Mouse (Mus musculus): Measurements from ENCODE around the gene Acss3. TPM values are rescaled to one million over a fixed set of nuclear protein-coding genes. Genes with fewer than 3 reads are reported as not detected.

Acss3 gene
- polyA plus RNA-seq, 1 experiment from 2014 or later: 4.4 TPM

DNA sequence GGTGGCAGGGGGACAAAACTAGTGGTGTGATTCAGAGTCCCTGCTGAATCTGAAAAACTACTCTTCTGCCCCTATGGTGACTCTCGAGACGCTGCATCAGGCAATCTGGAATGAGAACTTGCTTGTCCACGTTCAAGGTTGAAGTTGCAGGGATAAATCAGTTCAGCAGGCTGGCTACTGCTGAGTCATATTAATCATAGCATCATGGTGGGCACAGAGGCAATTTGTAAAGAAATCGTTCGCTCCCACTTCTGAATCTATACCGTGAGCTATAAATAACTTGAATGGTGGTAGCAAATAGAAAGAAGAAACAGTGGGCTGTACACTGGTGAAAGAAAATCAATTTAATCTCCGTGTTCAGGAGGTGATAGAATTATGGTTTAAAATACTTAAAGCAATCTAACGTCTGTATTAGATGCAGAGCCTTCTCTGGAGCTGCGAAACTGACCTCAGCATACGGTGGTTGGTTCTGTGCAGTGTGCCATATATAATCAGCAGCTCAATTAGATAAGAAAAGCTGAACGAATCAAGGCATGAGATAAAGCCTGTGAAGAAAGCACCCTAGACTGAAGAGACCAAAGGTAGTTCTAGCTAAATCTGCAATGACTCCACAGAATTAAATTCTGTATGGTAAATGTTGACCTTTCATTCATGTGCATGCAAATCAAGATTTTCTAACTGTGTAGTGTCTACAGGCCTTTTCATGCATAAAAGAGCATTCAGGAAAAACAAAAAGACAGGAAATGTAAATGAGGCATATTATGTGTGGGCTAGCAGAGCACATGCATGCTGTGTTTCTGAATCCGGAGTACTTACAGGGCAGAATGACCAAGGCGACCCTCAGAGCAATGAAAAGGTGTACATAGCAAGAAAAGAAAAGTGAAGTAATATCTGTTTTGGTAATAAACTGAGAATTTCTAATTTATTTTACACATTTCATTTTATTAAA is 148.0 kb downstream of the Acss3 start:
- H3K4me3 ChIP-seq: no peak overlapping the region
- ATAC-seq (ENCODE audit: low FRiP score): peak; percentile 82

DNA sequence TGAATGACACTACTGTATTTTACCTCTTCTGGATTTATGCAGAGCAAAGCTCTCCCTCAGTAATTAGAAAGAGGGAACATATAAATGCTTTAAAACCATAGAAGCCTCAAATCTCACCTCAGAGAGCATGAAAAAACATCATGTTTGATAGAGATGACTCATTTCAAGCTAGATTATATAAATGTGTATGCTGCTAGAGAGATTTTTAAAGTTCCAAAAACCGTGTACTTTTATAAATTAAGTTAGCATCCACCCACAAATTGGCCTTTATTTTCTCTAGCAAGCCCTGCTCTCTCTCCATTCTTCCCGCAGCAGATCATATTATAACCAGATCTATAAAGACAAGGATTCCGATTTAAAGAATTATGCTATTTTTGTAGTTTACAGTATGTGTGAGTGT is 164.4 kb downstream of the Acss3 start:
- Histone ChIP-seq H3K36me3 (no peaks in the 10 kb centered on the region), H3K27me3 (no peaks in the 10 kb centered on the region), H3K9ac (no peak overlapping the region), H3K9me3 (replicated peaks) (no peaks in the 10 kb centered on the region), H3K27ac (no peak overlapping the region), H3K4me2 (replicated peaks) (no peak overlapping the region), H3K4me3 (no peak overlapping the region), H3K4me1 (no peaks in the 10 kb centered on the region)
- ATAC-seq (ENCODE audit: low FRiP score): no peak
- WGBS: 77% methylated on average over 3 of the region's 3 CpGs

More for the DNA sequence above, 148.0 kb downstream of the Acss3 start:
- no peaks in the 10 kb centered on the region for H3K9me3 ChIP-seq (replicated peaks)
- WGBS: 53% methylated on average over 13 of the region's 13 CpGs
- no peaks in the 10 kb centered on the region for H3K36me3 ChIP-seq
- H3K4me1 ChIP-seq: peaks cover 9% of the 10 kb centered on the region
- H3K9ac ChIP-seq: no peak overlapping the region
- H3K27ac ChIP-seq: peak overlapping the region; percentile 32
- no peaks in the 10 kb centered on the region for H3K27me3 ChIP-seq
- H3K4me2 ChIP-seq (replicated peaks): 0 out of 2 replicates have a peak overlapping the region, but pooled peaks have one; percentile 11

DNA sequence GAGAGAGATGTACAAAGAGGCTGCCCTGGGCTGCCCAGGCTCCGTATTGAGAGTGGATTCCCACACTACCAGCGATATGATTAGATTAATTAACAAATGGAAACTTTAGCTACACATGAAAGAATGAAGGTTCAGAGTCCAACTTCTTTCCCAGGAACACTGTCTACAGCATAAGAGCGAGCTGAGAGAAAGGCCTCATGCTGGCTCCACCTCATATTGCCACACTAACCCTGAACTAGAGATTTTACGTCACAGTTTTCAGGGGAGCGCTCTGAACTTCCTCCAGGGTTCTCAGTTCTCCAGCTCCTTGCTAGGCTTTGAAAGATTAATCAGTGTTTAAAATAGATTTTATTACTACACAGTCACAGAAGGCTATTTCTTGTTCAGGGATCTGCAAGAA is 182.1 kb downstream of the Acss3 start:
- Histone ChIP-seq H3K27ac (no peak overlapping the region), H3K4me2 (replicated peaks) (no peak overlapping the region), H3K27me3 (no peaks in the 10 kb centered on the region), H3K4me1 (no peaks in the 10 kb centered on the region), H3K36me3 (no peaks in the 10 kb centered on the region), H3K4me3 (no peak overlapping the region), H3K9me3 (replicated peaks) (no peaks in the 10 kb centered on the region), H3K9ac (no peak overlapping the region)
- no peak for ATAC-seq (ENCODE audit: low FRiP score)
- 78% methylated on average over 5 of the region's 5 CpGs for WGBS

DNA sequence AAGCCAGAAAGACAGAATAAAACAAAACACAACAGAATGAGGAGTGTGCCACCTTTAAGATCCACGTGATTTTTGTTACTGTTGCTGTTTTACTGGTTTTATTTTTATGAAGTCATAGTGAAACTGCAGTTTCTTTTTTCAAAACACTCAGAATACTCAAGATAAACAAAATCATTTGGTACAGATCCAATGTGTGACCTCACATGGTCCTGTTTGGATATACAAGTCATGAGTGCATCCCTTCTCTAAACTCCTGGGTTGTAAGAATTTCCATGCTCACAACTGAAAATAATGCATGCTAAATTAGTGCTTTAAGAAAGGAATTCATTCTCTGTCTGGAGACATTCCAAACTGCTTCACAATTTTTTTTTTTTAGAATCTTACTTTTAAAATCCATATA is 184.0 kb downstream of the Acss3 start:
- Histone ChIP-seq H3K36me3 (no peaks in the 10 kb centered on the region), H3K4me2 (replicated peaks) (no peak overlapping the region), H3K4me3 (no peak overlapping the region), H3K4me1 (no peaks in the 10 kb centered on the region), H3K9ac (no peak overlapping the region), H3K27ac (no peak overlapping the region), H3K9me3 (replicated peaks) (no peaks in the 10 kb centered on the region), H3K27me3 (no peaks in the 10 kb centered on the region)
- ATAC-seq (ENCODE audit: low FRiP score): no peak
- 77% methylated on average over 1 of the region's 1 CpGs for WGBS

DNA sequence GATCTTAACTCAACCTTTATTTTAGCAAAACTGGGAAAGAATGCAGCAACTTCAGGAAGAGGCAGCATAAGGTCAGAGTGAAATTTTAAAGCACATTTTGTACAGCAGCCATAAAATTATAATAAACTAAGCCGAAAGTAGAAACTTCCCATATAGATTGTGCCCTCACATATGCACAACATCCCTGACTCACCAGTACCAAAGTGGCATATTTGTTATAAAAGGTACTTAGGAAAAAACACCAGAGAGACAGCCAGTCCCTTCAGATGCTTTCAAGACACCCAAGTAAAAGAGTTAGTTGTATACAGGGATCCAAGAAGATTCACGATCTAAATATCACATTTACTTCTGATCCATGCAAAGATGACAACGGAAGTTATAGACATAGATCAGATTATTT is 184.6 kb downstream of the Acss3 start:
- no peak for ATAC-seq (ENCODE audit: low FRiP score)
- Histone ChIP-seq H3K9ac (no peak overlapping the region), H3K27me3 (no peaks in the 10 kb centered on the region), H3K4me2 (replicated peaks) (no peak overlapping the region), H3K36me3 (no peaks in the 10 kb centered on the region), H3K4me3 (no peak overlapping the region), H3K4me1 (no peaks in the 10 kb centered on the region), H3K27ac (no peak overlapping the region), H3K9me3 (replicated peaks) (no peaks in the 10 kb centered on the region)
- 95% methylated on average over 3 of the region's 3 CpGs for WGBS

DNA sequence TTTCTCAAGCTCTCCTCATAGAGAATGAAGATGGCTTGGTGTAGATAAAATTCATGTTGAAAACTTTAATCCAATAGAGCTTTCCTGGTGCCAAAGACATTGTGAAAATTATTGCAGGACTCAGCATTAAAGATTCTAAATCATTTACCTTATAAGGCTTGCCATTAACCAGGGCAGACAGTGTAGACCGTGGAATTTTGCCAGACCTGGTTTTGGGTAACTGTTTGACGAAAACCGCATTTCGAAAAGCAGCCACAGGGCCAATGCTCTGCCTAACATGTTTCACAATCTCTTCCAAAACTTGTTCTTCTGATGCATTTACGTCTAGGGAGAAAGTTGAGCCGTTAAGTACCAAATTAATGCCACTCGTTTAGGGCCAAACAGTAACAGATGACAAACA is 186.5 kb downstream of the Acss3 start:
- no peaks in the 10 kb centered on the region for H3K9me3 ChIP-seq (replicated peaks)
- H3K4me1 ChIP-seq: no peaks in the 10 kb centered on the region
- no peak overlapping the region for H3K4me2 ChIP-seq (replicated peaks)
- 92% methylated on average over 7 of the region's 7 CpGs for WGBS
- H3K27ac ChIP-seq: no peak overlapping the region
- H3K36me3 ChIP-seq: no peaks in the 10 kb centered on the region
- no peak overlapping the region for H3K9ac ChIP-seq
- ATAC-seq (ENCODE audit: low FRiP score): no peak
- H3K4me3 ChIP-seq: no peak overlapping the region
- H3K27me3 ChIP-seq: no peaks in the 10 kb centered on the region

DNA sequence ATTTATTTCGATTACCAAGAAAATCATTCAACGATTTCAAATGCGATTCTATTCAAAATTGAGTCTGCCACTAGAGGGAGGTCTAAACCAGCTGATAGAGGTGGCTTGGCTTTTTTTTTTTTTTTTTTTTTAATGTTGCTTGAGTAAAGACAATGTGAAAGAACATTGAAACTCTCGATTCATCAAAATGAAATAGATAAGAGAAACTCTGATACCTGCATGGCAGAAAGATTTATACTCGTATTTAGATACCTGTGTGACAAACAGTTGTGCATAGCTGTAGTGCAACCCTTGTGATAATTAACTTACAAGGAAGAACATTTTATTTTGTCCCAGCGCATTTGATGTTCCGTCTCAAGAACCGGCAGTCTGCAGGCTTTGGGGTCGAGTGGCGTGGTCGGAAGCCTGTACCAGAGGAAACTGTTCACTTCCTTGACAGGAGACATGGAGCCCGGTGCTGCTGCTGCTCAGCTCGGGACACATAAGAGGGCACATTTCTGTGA is 190.8 kb downstream of the Acss3 start:
- Histone ChIP-seq H3K9me3 (replicated peaks) (no peaks in the 10 kb centered on the region), H3K9ac (no peak overlapping the region), H3K4me3 (peak overlapping the region; percentile 11; the same call in 1 of the 2 replicates), H3K27ac (no peak overlapping the region; the same call in 1 of the 2 replicates), H3K36me3 (no peaks in the 10 kb centered on the region), H3K4me1 (peaks cover 6% of the 10 kb centered on the region; the same call in 1 of the 2 replicates), H3K27me3 (no peaks in the 10 kb centered on the region), H3K4me2 (replicated peaks) (peak overlapping the region; percentile 42)
- 0 out of 2 replicates have a peak, but pooled peaks have one; percentile 41 for ATAC-seq (ENCODE audit: low FRiP score)
- 38% methylated on average over 13 of the region's 13 CpGs for WGBS

DNA sequence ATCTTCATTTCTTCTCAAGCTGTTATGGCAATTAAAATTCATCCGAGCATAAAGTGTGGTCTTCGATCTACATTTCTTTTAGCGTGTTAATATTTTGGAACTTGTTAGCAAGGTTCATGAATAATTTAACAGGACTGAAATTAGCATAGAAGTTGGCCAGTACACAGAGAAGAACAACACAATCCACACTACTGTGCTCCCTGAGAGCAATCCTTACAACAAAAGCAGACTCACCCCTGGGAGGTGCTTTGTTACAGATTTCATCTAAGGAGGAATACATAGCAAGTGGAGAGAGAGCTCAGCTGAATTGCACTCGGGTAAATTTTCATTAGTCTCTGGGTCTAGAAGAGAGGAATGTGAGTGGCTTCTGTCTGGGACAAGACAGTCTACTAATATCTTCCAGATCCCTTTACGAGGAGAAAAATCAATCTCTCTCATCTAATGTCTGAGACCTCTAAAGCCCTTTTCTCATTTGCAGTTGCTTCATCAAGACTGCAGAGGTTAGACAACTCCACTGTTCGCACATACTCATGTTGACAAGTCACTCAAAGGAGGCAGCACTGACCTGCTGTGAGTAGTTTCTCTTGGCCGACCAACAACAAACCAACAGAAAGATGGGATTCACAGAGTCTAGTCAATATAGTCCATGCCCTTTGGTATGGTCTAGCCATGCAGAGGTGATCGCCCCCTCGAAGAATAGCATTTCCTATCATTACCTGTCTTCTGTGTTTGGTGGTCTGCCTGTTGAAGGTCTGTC is 194.7 kb downstream of the Acss3 start:
- H3K4me2 ChIP-seq (replicated peaks): no peak overlapping the region
- ATAC-seq (ENCODE audit: low FRiP score): peak; percentile 65; the same call in 1 of the 2 replicates
- WGBS: 47% methylated on average over 9 of the region's 9 CpGs
- H3K9ac ChIP-seq: no peak overlapping the region
- H3K27ac ChIP-seq: no peak overlapping the region; the same call in 1 of the 2 replicates
- H3K4me3 ChIP-seq: no peak overlapping the region
- no peaks in the 10 kb centered on the region for H3K27me3 ChIP-seq
- H3K4me1 ChIP-seq: peaks cover 6% of the 10 kb centered on the region; the same call in 1 of the 2 replicates
- no peaks in the 10 kb centered on the region for H3K36me3 ChIP-seq
- no peaks in the 10 kb centered on the region for H3K9me3 ChIP-seq (replicated peaks)

DNA sequence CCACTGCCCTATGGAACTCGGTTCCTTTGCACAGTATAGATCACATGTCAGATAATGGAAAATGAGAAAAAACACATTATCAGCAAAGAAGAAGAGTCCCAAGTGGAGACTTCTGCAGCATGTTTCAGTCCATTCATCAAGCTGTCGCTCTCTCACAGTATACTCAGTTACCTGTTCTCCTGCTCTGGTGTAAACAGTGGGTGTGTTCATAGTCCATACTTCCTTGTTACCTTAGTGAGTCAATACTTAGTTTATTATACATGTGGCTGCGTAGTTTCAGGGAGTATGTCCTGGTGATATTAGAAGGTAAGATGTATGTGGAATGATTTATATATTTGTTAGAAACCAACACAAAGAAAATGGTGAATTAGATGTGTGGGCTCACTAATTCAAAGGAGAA is 198.7 kb downstream of the Acss3 start:
- no peak overlapping the region for H3K4me2 ChIP-seq (replicated peaks)
- H3K4me3 ChIP-seq: no peak overlapping the region
- no peaks in the 10 kb centered on the region for H3K27me3 ChIP-seq
- H3K9me3 ChIP-seq (replicated peaks): no peaks in the 10 kb centered on the region
- no peak overlapping the region for H3K9ac ChIP-seq
- WGBS: 88% methylated on average over 3 of the region's 3 CpGs
- H3K27ac ChIP-seq: no peak overlapping the region
- ATAC-seq (ENCODE audit: low FRiP score): no peak
- H3K4me1 ChIP-seq: peaks cover 6% of the 10 kb centered on the region; the same call in 1 of the 2 replicates
- no peaks in the 10 kb centered on the region for H3K36me3 ChIP-seq

DNA sequence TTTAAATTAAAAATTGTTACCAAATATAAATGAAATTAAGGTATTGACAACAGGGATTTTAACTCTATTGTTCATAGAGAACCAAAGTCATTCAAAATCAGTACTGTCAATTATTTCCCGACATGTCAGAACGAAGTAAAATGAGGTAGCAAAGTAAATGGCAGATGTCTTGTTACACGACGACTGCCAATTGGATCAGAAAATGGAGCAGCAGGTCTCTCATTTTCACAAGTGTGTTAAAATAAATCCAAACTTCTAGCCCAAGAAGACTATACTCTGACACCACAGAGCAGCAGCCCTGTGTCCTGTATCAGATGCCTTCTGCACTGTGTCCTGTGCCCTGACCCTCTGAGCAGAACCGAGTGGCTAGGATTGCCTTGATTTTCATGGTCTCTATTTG is 199.1 kb downstream of the Acss3 start:
- Histone ChIP-seq H3K9ac (no peak overlapping the region), H3K4me3 (no peak overlapping the region), H3K36me3 (no peaks in the 10 kb centered on the region), H3K4me2 (replicated peaks) (no peak overlapping the region), H3K9me3 (replicated peaks) (no peaks in the 10 kb centered on the region), H3K27ac (no peak overlapping the region), H3K4me1 (peaks cover 6% of the 10 kb centered on the region; the same call in 1 of the 2 replicates), H3K27me3 (no peaks in the 10 kb centered on the region)
- no peak for ATAC-seq (ENCODE audit: low FRiP score)
- 80% methylated on average over 5 of the region's 5 CpGs for WGBS

DNA sequence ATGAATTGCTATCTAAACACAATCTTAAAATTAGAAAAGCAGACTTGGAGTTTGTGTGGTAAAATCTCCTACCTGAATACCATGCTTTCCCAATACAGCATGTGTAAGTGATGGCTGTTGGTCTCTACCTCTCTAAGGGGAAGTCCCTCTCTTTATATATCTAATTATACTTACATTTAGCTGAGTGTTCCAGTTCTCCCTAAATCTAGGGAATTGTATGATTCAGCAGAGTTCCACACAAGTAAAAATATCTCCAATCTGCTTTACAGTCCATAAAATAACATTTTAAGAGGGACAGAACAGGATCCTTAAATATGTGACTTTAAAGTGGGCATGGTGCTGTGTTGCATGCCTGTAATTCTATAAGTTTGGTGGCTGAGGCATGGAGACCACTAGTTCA is 208.6 kb downstream of the Acss3 start:
- no peaks in the 10 kb centered on the region for H3K9me3 ChIP-seq (replicated peaks)
- no peak for ATAC-seq (ENCODE audit: low FRiP score)
- H3K36me3 ChIP-seq: no peaks in the 10 kb centered on the region
- H3K27ac ChIP-seq: no peak overlapping the region
- no peaks in the 10 kb centered on the region for H3K27me3 ChIP-seq
- no peak overlapping the region for H3K4me3 ChIP-seq
- H3K9ac ChIP-seq: no peak overlapping the region
- no peaks in the 10 kb centered on the region for H3K4me1 ChIP-seq
- H3K4me2 ChIP-seq (replicated peaks): no peak overlapping the region

DNA sequence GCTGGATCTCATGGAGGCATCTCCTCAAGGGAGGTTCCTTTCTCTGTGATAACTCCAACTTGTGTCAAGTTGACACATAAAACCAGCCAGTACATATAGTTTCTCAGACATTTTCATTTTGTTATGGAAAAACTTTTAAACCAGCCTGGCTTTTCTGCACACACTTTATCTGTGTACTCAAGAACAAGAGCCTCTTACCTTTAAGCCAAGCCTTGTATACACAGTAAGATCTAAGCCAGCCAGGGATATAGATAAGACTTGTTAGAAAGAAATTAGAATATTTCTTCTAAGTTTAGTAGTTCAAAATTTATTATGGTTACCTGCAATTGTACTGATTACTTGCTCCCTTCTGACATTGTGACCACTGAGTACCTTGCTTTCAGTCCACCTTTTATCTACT is 209.2 kb downstream of the Acss3 start:
- Histone ChIP-seq H3K4me1 (no peaks in the 10 kb centered on the region), H3K27me3 (no peaks in the 10 kb centered on the region), H3K4me2 (replicated peaks) (no peak overlapping the region), H3K9ac (no peak overlapping the region), H3K9me3 (replicated peaks) (no peaks in the 10 kb centered on the region), H3K4me3 (no peak overlapping the region), H3K36me3 (no peaks in the 10 kb centered on the region), H3K27ac (no peak overlapping the region)
- ATAC-seq (ENCODE audit: low FRiP score): no peak
